Mouse (Mus musculus): ENCODE results near the gene Ptprn2. TPM values are rescaled to one million over a fixed set of nuclear protein-coding genes. Genes with fewer than 3 reads are reported as not detected.

Gene Ptprn2
- polyA plus RNA-seq, 1 experiment from 2014 or later = 0.14 TPM

- DNase-seq (no peak), ATAC-seq (no peak)
- Histone ChIP-seq H3K4me2 (ENCODE audit: low read depth, low read length) (no peak overlapping the region), H3K9ac (replicated peaks) (no peak overlapping the region), H3K27ac (ENCODE audit: low read depth) (no peak overlapping the region), H3K9me3 (ENCODE audit: low read length) (no peaks in the 10 kb centered on the region), H3K4me3 (ENCODE audit: low read depth, low read length) (no peak overlapping the region), H3K27me3 (ENCODE audit: insufficient read depth, low read length) (no peaks in the 10 kb centered on the region), H3K36me3 (replicated peaks; ENCODE audit: insufficient read depth, low read length) (no peaks in the 10 kb centered on the region), H3K4me1 (ENCODE audit: insufficient read depth) (no peaks in the 10 kb centered on the region)
- WGBS (ENCODE audit: insufficient replicate concordance) = 86% methylated on average over 3 of the region's 3 CpGs
- TF ChIP-seq EP300 (IDR thresholded peaks at IDR 0.05; ENCODE audit: low read depth) (no peak), CTCF (IDR thresholded peaks at IDR 0.05; ENCODE audit: low read depth) (no peak)
Observed at GRCm38 (mm10) chr12:117083856-117084701, 598.6 kb downstream of the Ptprn2 start.

GRCm38 (mm10) chr12:117084702-117085409 is 599.3 kb downstream of the Ptprn2 start:
- Histone ChIP-seq H3K9me3 (ENCODE audit: low read length) (no peaks in the 10 kb centered on the region), H3K9ac (replicated peaks) (no peak overlapping the region), H3K4me3 (ENCODE audit: low read depth, low read length) (no peak overlapping the region), H3K4me1 (ENCODE audit: insufficient read depth) (no peaks in the 10 kb centered on the region), H3K36me3 (replicated peaks; ENCODE audit: insufficient read depth, low read length) (no peaks in the 10 kb centered on the region), H3K27ac (ENCODE audit: low read depth) (no peak overlapping the region), H3K4me2 (ENCODE audit: low read depth, low read length) (no peak overlapping the region), H3K27me3 (ENCODE audit: insufficient read depth, low read length) (no peaks in the 10 kb centered on the region)
- ATAC-seq (no peak), DNase-seq (no peak)
- TF ChIP-seq CTCF (IDR thresholded peaks at IDR 0.05; ENCODE audit: low read depth) (no peak), EP300 (IDR thresholded peaks at IDR 0.05; ENCODE audit: low read depth) (no peak)
- WGBS (ENCODE audit: insufficient replicate concordance) = 40% methylated on average over 5 of the region's 5 CpGs

- H3K36me3 ChIP-seq (replicated peaks; ENCODE audit: insufficient read depth, low read length) = no peaks in the 10 kb centered on the region
- H3K27ac ChIP-seq (ENCODE audit: low read depth) = no peak overlapping the region
- H3K4me3 ChIP-seq (ENCODE audit: low read depth, low read length) = no peak overlapping the region
- no peak overlapping the region for H3K4me2 ChIP-seq (ENCODE audit: low read depth, low read length)
- H3K9me3 ChIP-seq (ENCODE audit: low read length) = no peaks in the 10 kb centered on the region
- no peak overlapping the region for H3K9ac ChIP-seq (replicated peaks)
- TF ChIP-seq CTCF (IDR thresholded peaks at IDR 0.05; ENCODE audit: low read depth) (no peak), EP300 (IDR thresholded peaks at IDR 0.05; ENCODE audit: low read depth) (no peak)
- ATAC-seq (no peak), DNase-seq (no peak)
- H3K4me1 ChIP-seq (ENCODE audit: insufficient read depth) = no peaks in the 10 kb centered on the region
- 44% methylated on average over 1 of the region's 1 CpGs for WGBS (ENCODE audit: insufficient replicate concordance)
- no peaks in the 10 kb centered on the region for H3K27me3 ChIP-seq (ENCODE audit: insufficient read depth, low read length)
Observed at GRCm38 (mm10) chr12:117085661-117086335, 600.3 kb downstream of the Ptprn2 start.

GRCm38 (mm10) chr12:117092345-117093107 is 607.0 kb downstream of the Ptprn2 start:
- TF ChIP-seq CTCF (IDR thresholded peaks at IDR 0.05; ENCODE audit: low read depth) (no peak), EP300 (IDR thresholded peaks at IDR 0.05; ENCODE audit: low read depth) (no peak)
- Histone ChIP-seq H3K9ac (replicated peaks) (no peak overlapping the region), H3K4me3 (ENCODE audit: low read depth, low read length) (no peak overlapping the region), H3K27ac (ENCODE audit: low read depth) (no peak overlapping the region), H3K4me1 (ENCODE audit: insufficient read depth) (no peaks in the 10 kb centered on the region), H3K36me3 (replicated peaks; ENCODE audit: insufficient read depth, low read length) (no peaks in the 10 kb centered on the region), H3K27me3 (ENCODE audit: insufficient read depth, low read length) (no peaks in the 10 kb centered on the region), H3K4me2 (ENCODE audit: low read depth, low read length) (no peak overlapping the region), H3K9me3 (ENCODE audit: low read length) (no peaks in the 10 kb centered on the region)
- WGBS (ENCODE audit: insufficient replicate concordance) = 72% methylated on average over 4 of the region's 4 CpGs
- no peak for DNase-seq
- no peak for ATAC-seq

GRCm38 (mm10) chr12:117095941-117096340 is 610.4 kb downstream of the Ptprn2 start:
- TF ChIP-seq CTCF (IDR thresholded peaks at IDR 0.05; ENCODE audit: low read depth) = no peak
- no peak for TF ChIP-seq EP300 (IDR thresholded peaks at IDR 0.05; ENCODE audit: low read depth)
- WGBS (ENCODE audit: insufficient replicate concordance) = 59% methylated on average over 6 of the region's 6 CpGs
- ATAC-seq = no peak

More at GRCm38 (mm10) chr12:117095941-117096340, 610.4 kb downstream of the Ptprn2 start:
- H3K36me3 ChIP-seq (replicated peaks; ENCODE audit: insufficient read depth, low read length) = no peaks in the 10 kb centered on the region
- no peaks in the 10 kb centered on the region for H3K9me3 ChIP-seq (ENCODE audit: low read length)
- no peak for DNase-seq
- no peak overlapping the region for H3K27ac ChIP-seq (ENCODE audit: low read depth)
- H3K27me3 ChIP-seq (ENCODE audit: insufficient read depth, low read length) = no peaks in the 10 kb centered on the region
- H3K4me3 ChIP-seq (ENCODE audit: low read depth, low read length) = no peak overlapping the region
- no peak overlapping the region for H3K4me2 ChIP-seq (ENCODE audit: low read depth, low read length)
- H3K9ac ChIP-seq (replicated peaks) = no peak overlapping the region
- no peaks in the 10 kb centered on the region for H3K4me1 ChIP-seq (ENCODE audit: insufficient read depth)

Data from liver, postnatal 0 days (tissue).